Mouse (Mus musculus) G1E (cell line): Measurements from ENCODE around the gene Fam53b.

Experiments used
- CTCF ChIP-seq: IDR thresholded peaks from 2 replicates; pipeline ENCODE4 v1.5.1; 2012; ENCODE audit warnings: low read depth, low read length, inconsistent platforms, mixed read lengths
- GATA1 ChIP-seq: IDR thresholded peaks from 2 replicates; pipeline ENCODE4 v1.6.1; 2012; ENCODE audit warnings: borderline replicate concordance, low read length, inconsistent platforms, mixed read lengths
- GATA2 ChIP-seq: IDR thresholded peaks from 2 replicates; pipeline ENCODE4 v1.6.1; 2012; ENCODE audit warnings: low read depth, low read length, inconsistent platforms, borderline replicate concordance
- POLR2AphosphoS5 ChIP-seq: IDR thresholded peaks from 2 replicates; pipeline ENCODE4 v1.6.1; 2012; ENCODE audit warnings: low read depth, low read length, inconsistent platforms; ENCODE audit not compliant: insufficient replicate concordance
- TAL1 ChIP-seq: conservative IDR thresholded peaks from 2 replicates; pipeline ENCODE4 v1.6.1; 2012; ENCODE audit warnings: low read depth, low read length, inconsistent platforms, mixed read lengths

DNA sequence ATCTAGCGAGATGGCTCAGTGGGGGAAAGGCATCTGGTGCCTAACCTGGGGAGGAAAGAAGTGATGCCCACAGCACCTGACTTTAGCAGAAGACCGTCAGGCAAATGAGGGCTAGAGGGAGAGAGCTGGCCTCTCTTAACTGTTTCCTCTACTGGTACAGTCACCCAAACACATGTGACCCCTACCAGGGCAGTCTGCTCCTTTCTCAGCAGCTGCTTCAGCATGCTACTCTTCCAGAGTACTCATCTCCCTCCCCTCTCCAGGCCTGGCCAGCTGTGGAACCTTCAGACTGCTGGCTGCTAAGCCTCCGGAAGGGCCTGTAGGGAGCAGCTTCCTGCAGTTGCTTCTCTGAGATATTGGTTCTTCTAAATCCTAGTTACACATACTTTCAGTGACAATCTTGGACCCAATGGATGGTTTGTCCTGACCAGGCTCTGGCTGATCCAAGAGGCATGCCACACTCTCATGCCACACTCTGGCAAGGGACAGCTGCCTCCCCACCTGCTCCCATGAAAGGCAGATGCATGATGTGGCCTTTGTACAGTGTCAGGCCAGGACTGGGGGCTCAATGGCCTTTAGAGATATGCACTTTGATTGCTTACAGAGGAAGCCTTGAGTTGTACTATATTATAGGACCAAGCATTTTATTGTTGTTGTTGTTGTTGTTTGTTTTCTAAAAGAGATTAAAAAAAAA is 65.5 kb downstream of the Fam53b start:
- TF ChIP-seq TAL1: no peak
- TF ChIP-seq GATA1: no peak
- no peak for TF ChIP-seq CTCF
- TF ChIP-seq GATA2: no peak
- no peak for TF ChIP-seq POLR2AphosphoS5
